Mouse (Mus musculus): ENCODE measurements around the gene Mat2b. TPM values are rescaled to one million over a fixed set of nuclear protein-coding genes. Genes with fewer than 3 reads are reported as not detected.

The Mat2b gene
- total RNA-seq, 1 experiment from 2014 or later: 144 TPM

GRCm38 (mm10) chr11:40677169-40677568, 17.8 kb downstream of the Mat2b start:
- no peak for ATAC-seq (replicated peaks; ENCODE audit: insufficient number of reproducible peaks, low FRiP score, low TSS enrichment, poor library complexity, severe bottlenecking)

- ATAC-seq (replicated peaks; ENCODE audit: insufficient number of reproducible peaks, low FRiP score, low TSS enrichment, poor library complexity, severe bottlenecking): no peak
These were observed 19.8 kb downstream of the Mat2b start for GRCm38 (mm10) chr11:40675014-40675730.

- no peak for ATAC-seq (replicated peaks; ENCODE audit: insufficient number of reproducible peaks, low FRiP score, low TSS enrichment, poor library complexity, severe bottlenecking)
These were observed 45.1 kb downstream of the Mat2b start for GRCm38 (mm10) chr11:40649726-40650445.

GRCm38 (mm10) chr11:40647246-40647645, 47.8 kb downstream of the Mat2b start:
- no peak for ATAC-seq (replicated peaks; ENCODE audit: insufficient number of reproducible peaks, low FRiP score, low TSS enrichment, poor library complexity, severe bottlenecking)

Other genes starting within 250 kb of the Mat2b start
- gene Hmmr, start 38.2 kb upstream of the Mat2b start, total RNA-seq (2017): 0.58 to 1.9 TPM in 2 of 3 replicates, not detected in the other
- gene Nudcd2, start 38.5 kb upstream of the Mat2b start, total RNA-seq (2017): 16.8 to 31.9 TPM (median 27.7 TPM) in 3 replicates
- 70.3 to 89.6 TPM (median 85.1 TPM) in 3 replicates for gene Ccng1, start 60.1 kb upstream of the Mat2b start, total RNA-seq (2017)

All from monocyte, adult 5-6 weeks (primary cell).